Mouse (Mus musculus) layer of hippocampus, adult 9-11 months (tissue): ENCODE results near the gene Mapk1ip1l.

Experiments used
- DNase-seq: peaks from one replicate; pipeline ENCODE4 v3.0.0; 2022

Mapk1ip1l gene

GRCm38 (mm10) chr14:47364742-47365449, 66.8 kb downstream of the Mapk1ip1l start:
- no peak for DNase-seq

- DNase-seq, result peak; percentile 86
Observed at GRCm38 (mm10) chr14:47366881-47367321, 68.8 kb downstream of the Mapk1ip1l start.

- DNase-seq, result peak; percentile 71
Observed at GRCm38 (mm10) chr14:47367461-47367860, 69.4 kb downstream of the Mapk1ip1l start, which contains the start of gene Lgals3. Lgals3 (plus strand) TSS chr14:47367751.

GRCm38 (mm10) chr14:47369741-47370140, 71.7 kb downstream of the Mapk1ip1l start:
- no peak for DNase-seq

- no peak for DNase-seq
Observed at GRCm38 (mm10) chr14:47370790-47371189, 72.7 kb downstream of the Mapk1ip1l start.

GRCm38 (mm10) chr14:47371689-47372088, 73.6 kb downstream of the Mapk1ip1l start:
- no peak for DNase-seq
